Mouse (Mus musculus) C2C12 (cell line): ENCODE data around the gene Adamtsl5.

Experiments used
- CTCF ChIP-seq: IDR thresholded peaks from one replicate; pipeline ENCODE4 v1.5.1; 2011; ENCODE audit not compliant: control insufficient read depth, insufficient read depth, insufficient read length
- MAX ChIP-seq: IDR thresholded peaks from one replicate; pipeline ENCODE4 v1.6.1; 2011; ENCODE audit warnings: mild to moderate bottlenecking, control low read depth
- MYOG ChIP-seq: IDR thresholded peaks from one replicate; pipeline ENCODE4 v1.6.1; 2011; ENCODE audit not compliant: control insufficient read depth, insufficient read length; ENCODE audit errors: extremely low read depth

- TF ChIP-seq MAX: no peak
- TF ChIP-seq CTCF: no peak
- TF ChIP-seq MYOG: no peak
These were observed 7.2 kb upstream of the Adamtsl5 start for GRCm38 (mm10) chr10:80355431-80355830.
